Mouse (Mus musculus) limb, embryonic 13.5 days (tissue): ENCODE data around the gene Xdh. TPM values are rescaled to one million over a fixed set of nuclear protein-coding genes. Genes with fewer than 3 reads are reported as not detected.

Experiments used
- ATAC-seq: fragments of 200-750 bp; cut with Nextera tagmentation; 2 replicates; pipeline ENCODE4 v1.8.0; 2017; ENCODE audit warnings: low read depth, moderate number of reproducible peaks, moderate TSS enrichment; ENCODE audit not compliant: low FRiP score
- H3K27ac ChIP-seq: fragments of 300-500 bp; sonication (generic); 2 replicates; pipeline ENCODE4 v1.5.1; 2015; ENCODE audit warnings: inconsistent platforms, mild to moderate bottlenecking, moderate library complexity
- H3K27me3 ChIP-seq: fragments of 300-500 bp; sonication (generic); 2 replicates; pipeline ENCODE4 v1.6.1; 2015; ENCODE audit warnings: mild to moderate bottlenecking, inconsistent platforms
- H3K36me3 ChIP-seq: fragments of 300-500 bp; sonication (generic); 2 replicates; pipeline ENCODE4 v1.6.1; 2015; ENCODE audit warnings: inconsistent platforms, mild to moderate bottlenecking, moderate library complexity
- H3K4me1 ChIP-seq: fragments of 300-500 bp; sonication (generic); 2 replicates; pipeline ENCODE4 v1.6.1; 2015; ENCODE audit warnings: inconsistent platforms
- H3K4me2 ChIP-seq: fragments of 300-500 bp; sonication (generic); replicated peaks from 2 replicates; pipeline ENCODE4 v1.6.1; 2015; ENCODE audit warnings: inconsistent platforms, mild to moderate bottlenecking, moderate library complexity
- H3K4me3 ChIP-seq: fragments of 300-500 bp; sonication (generic); 2 replicates; pipeline ENCODE4 v1.5.1; 2015; ENCODE audit warnings: moderate library complexity, mild to moderate bottlenecking, inconsistent platforms
- H3K9ac ChIP-seq: fragments of 300-500 bp; sonication (generic); 2 replicates; pipeline ENCODE4 v1.6.1; 2015; ENCODE audit warnings: mild to moderate bottlenecking, inconsistent platforms
- H3K9me3 ChIP-seq: fragments of 300-500 bp; sonication (generic); 2 replicates; pipeline ENCODE4 v1.6.1; 2016; ENCODE audit warnings: inconsistent platforms
- WGBS: fragments of 180-500 bp; shearing (Covaris S2); methylation state at CpG from one replicate; pipeline ENCODE4 v1.1.7; 2015; 5-methylcytosine and 5-hydroxymethylcytosine counted together
- polyA plus RNA-seq: library from polyadenylated mRNA; unstranded; fragments of >200 nt; fragmentation: Nextera tagmentation; extraction: Ambion mirVana; gene quantifications from 2 replicates; pipeline ENCODE4 v1.2.1, GENCODE M21; 2015

Xdh gene
- polyA plus RNA-seq, 1 experiment from 2014 or later, result 0.62 TPM

DNA sequence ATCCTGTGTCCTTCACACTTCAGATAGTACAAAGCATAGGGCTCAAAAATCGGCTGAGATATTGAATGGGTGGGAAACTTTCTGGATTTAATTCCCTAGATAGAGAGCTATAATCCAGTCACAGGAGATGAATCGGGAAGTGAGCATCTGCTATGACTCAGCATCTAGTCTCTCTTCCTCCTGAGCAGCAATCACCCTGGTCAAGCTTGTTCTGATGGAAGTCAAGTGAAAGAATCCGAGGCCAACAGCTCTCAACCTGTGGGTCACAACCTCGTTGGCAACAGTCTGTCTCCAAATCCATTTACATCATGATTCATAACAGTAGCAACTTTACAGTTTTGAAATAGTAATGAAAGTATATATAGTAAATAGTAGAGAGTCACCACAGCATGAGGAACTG lies 14.8 kb downstream of the Xdh start:
- Histone ChIP-seq H3K9ac (no peak overlapping the region), H3K9me3 (no peaks in the 10 kb centered on the region), H3K27me3 (no peaks in the 10 kb centered on the region), H3K4me1 (no peaks in the 10 kb centered on the region), H3K4me3 (no peak overlapping the region), H3K27ac (no peak overlapping the region), H3K36me3 (no peaks in the 10 kb centered on the region), H3K4me2 (no peak overlapping the region)
- ATAC-seq, result no peak
- 83% methylated on average over 4 of the region's 4 CpGs for WGBS

DNA sequence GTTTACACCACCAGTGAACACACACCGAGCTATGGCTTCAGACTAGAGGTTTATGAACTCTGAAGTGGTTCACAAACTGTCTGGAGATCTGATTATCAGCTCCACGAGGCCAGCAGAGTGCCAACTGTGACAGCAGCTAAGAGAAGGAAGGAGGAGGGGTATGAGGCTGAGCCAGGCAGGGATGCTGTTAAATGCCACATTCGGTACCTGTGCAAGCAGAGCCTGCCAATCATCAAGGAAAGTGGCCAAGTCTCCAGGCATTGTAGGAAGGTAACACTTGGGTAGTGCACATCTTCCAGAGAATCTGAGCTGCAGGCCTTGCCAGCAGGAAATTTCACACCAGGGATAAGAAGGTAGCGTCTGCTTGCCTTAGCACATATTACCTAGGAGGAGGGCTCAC lies 15.7 kb downstream of the Xdh start:
- 76% methylated on average over 4 of the region's 4 CpGs for WGBS
- Histone ChIP-seq H3K9ac (no peak overlapping the region), H3K27me3 (no peaks in the 10 kb centered on the region), H3K4me3 (no peak overlapping the region), H3K4me1 (no peaks in the 10 kb centered on the region), H3K27ac (no peak overlapping the region), H3K36me3 (no peaks in the 10 kb centered on the region), H3K4me2 (no peak overlapping the region), H3K9me3 (no peaks in the 10 kb centered on the region)
- ATAC-seq, result no peak

DNA sequence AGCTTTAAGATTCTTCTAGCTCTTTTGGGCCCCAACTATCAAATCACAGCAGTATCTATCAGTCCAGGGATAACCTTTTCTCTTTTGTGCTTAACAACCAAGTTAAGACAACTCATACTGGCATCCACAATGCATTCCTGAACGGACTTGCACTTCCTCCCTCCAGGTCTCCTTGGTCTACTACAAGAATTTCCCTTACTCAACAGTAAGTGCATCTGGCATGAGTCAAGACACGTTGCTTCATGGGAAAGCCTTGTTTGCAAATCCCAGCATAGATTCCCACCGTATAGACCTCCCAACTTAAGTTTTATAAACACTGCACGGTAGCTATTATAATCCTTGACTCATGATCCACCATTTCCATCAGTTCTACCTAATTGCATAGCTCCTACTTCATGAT lies 16.4 kb downstream of the Xdh start:
- Histone ChIP-seq H3K36me3 (no peaks in the 10 kb centered on the region), H3K9me3 (no peaks in the 10 kb centered on the region), H3K27me3 (no peaks in the 10 kb centered on the region), H3K4me2 (no peak overlapping the region), H3K4me1 (no peaks in the 10 kb centered on the region), H3K4me3 (no peak overlapping the region), H3K27ac (no peak overlapping the region), H3K9ac (no peak overlapping the region)
- no peak for ATAC-seq
- WGBS, result 74% methylated on average over 4 of the region's 4 CpGs

DNA sequence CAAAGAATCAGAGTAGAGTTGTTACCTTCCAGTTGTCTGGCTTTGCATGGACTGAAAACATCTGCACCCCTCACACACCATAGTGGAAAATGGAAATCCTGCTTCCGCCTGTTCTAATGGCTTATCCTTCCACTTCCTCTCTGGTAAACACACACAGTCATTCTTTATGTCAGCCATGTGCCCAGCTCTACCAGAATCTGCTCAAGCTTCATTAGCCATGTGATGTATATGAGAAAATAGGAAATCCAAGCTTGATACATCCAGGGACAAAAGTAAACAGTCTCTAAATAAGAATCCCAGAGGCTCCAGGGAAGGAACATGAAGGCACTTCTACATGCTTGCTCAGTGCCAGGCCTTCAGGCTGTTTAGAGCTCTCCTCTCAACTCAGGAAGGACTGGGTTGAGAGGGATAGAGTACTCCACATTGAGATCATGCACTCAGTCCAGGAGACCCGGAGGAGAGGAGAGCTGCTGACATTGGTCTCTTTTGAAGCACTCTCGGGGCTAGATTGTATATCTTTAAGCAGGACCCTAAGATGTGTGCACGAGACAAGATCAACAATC lies 17.4 kb downstream of the Xdh start:
- WGBS, result 78% methylated on average over 4 of the region's 4 CpGs
- Histone ChIP-seq H3K9ac (no peak overlapping the region), H3K4me1 (no peaks in the 10 kb centered on the region), H3K9me3 (no peaks in the 10 kb centered on the region), H3K4me3 (no peak overlapping the region), H3K4me2 (no peak overlapping the region), H3K36me3 (no peaks in the 10 kb centered on the region), H3K27ac (no peak overlapping the region), H3K27me3 (no peaks in the 10 kb centered on the region)
- ATAC-seq, result no peak

DNA sequence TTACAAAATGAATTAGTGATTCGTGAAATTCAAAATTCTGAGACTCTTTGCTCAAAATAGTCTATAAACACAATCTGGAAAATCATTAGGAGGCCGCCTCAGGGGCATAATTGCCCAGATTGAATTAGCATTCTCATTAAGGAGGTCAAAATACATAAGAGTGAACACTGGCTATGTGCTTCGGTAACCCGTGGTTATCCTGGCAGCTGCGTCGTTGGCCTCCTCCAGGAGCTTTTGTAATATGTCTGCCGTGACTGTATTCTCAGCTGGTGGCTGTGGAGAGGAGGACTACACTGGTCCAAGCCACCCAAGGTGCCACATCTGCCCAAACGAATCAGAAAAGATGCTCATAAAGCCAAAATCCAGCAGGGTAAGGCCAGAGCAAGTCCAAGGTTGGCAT lies 30.5 kb downstream of the Xdh start:
- Histone ChIP-seq H3K4me1 (peaks cover 7% of the 10 kb centered on the region), H3K9ac (no peak overlapping the region), H3K27me3 (no peaks in the 10 kb centered on the region), H3K36me3 (no peaks in the 10 kb centered on the region), H3K27ac (no peak overlapping the region), H3K4me3 (no peak overlapping the region), H3K9me3 (no peaks in the 10 kb centered on the region), H3K4me2 (no peak overlapping the region)
- 66% methylated on average over 8 of the region's 8 CpGs for WGBS
- ATAC-seq, result no peak

DNA sequence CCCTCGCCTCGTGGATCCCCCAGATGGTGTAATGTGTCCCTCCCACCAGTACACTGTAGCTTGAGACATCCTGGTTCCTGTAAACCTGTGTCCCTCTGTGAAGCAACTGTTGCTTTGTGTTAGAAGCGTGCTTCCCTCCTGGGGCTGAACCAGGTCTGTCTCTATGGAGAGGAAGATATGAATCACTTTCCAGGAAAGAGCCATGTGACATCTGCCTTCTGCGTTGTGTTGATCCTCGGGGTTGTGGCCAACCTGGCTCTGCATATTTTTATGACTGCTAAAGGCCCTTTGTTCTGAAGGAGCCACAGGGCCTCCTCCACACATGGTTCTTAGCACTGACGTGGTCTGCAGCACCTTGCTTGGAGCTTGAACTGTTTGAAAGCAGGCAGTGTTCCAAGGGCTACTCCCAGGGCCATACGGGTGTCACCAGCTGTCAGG lies 31.0 kb downstream of the Xdh start:
- Histone ChIP-seq H3K4me2 (no peak overlapping the region), H3K27me3 (no peaks in the 10 kb centered on the region), H3K9me3 (no peaks in the 10 kb centered on the region), H3K36me3 (no peaks in the 10 kb centered on the region), H3K4me1 (peaks cover 7% of the 10 kb centered on the region), H3K4me3 (no peak overlapping the region), H3K9ac (no peak overlapping the region), H3K27ac (no peak overlapping the region)
- 50% methylated on average over 7 of the region's 7 CpGs for WGBS
- 0 out of 2 replicates have a peak, but pooled peaks have one; percentile 28 for ATAC-seq

DNA sequence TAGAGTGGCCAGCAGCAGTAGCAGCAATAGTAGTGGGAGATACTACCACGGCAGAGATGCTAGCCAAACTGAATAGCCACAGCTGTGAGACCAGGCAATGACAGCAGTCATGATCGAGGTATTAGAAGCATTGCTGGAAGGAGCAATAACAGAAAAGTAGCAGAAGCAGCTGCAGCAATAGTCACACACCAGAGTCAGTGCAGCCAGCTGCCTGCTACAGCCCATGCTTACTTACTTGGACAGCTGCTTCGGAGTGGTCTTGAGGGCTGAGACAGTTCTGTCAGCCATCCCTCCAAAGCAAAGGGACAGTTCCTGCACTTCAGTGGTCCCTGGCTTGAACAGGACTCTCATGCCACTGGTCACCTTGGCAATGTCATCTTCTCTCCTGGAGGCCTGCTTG lies 31.9 kb downstream of the Xdh start:
- Histone ChIP-seq H3K36me3 (no peaks in the 10 kb centered on the region), H3K27ac (no peak overlapping the region), H3K4me3 (no peak overlapping the region), H3K4me1 (peaks cover 7% of the 10 kb centered on the region), H3K27me3 (0 out of 2 replicates have a peak, but pooled peaks cover 4% of the 10 kb centered on the region), H3K9ac (no peak overlapping the region), H3K9me3 (no peaks in the 10 kb centered on the region), H3K4me2 (no peak overlapping the region)
- WGBS, result 77% methylated on average over 3 of the region's 3 CpGs
- peak; percentile 64 for ATAC-seq

DNA sequence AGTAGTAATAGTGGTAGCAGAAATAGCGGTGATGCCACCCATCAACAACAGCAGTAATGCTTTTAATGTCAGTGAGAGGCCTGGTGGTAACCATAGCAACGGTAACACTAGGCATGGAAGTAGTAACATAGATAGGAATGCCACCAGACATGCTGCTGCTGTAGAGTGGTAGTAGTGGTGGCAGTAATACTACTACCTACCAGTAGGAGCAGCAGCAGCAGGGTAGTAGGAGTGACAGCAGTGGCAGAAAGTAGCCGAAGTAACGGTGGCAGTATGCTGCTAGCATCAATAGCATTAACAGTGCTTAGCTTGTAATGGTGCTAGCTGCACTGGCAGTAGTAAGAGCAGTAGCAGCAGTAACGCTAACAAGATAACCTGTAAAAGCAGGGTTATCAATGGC lies 32.3 kb downstream of the Xdh start:
- Histone ChIP-seq H3K36me3 (no peaks in the 10 kb centered on the region), H3K27ac (no peak overlapping the region), H3K4me2 (no peak overlapping the region), H3K4me3 (no peak overlapping the region), H3K9me3 (no peaks in the 10 kb centered on the region), H3K9ac (no peak overlapping the region), H3K4me1 (peaks cover 8% of the 10 kb centered on the region), H3K27me3 (0 out of 2 replicates have a peak, but pooled peaks cover 4% of the 10 kb centered on the region)
- ATAC-seq, result no peak
- 81% methylated on average over 5 of the region's 5 CpGs for WGBS

DNA sequence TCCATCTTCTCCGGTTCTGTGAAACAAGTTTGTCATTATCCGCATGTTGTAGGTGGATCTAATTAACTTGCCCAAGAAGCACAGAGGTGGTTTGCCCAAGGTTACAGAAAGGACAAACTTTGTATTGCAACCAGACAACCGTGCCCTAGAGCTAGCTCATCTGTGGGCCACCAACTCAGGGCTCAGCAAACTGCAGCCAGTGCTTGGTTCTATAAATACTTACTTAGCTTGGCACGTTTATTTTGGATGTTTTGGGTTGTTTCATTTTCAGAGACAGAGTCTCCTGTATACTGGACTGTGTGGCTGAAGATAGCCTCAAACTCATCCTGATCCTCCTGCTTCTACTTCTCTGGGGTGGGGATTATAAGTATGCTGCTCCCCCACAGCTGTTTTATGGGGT lies 35.3 kb downstream of the Xdh start:
- H3K4me1 ChIP-seq, result peaks cover 23% of the 10 kb centered on the region
- no peak overlapping the region for H3K27ac ChIP-seq
- 51% methylated on average over 4 of the region's 4 CpGs for WGBS
- no peak overlapping the region for H3K4me2 ChIP-seq
- H3K27me3 ChIP-seq, result 0 out of 2 replicates have a peak, but pooled peaks cover 4% of the 10 kb centered on the region
- no peak overlapping the region for H3K4me3 ChIP-seq
- H3K36me3 ChIP-seq, result no peaks in the 10 kb centered on the region
- H3K9me3 ChIP-seq, result no peaks in the 10 kb centered on the region
- H3K9ac ChIP-seq, result no peak overlapping the region
- ATAC-seq, result no peak

DNA sequence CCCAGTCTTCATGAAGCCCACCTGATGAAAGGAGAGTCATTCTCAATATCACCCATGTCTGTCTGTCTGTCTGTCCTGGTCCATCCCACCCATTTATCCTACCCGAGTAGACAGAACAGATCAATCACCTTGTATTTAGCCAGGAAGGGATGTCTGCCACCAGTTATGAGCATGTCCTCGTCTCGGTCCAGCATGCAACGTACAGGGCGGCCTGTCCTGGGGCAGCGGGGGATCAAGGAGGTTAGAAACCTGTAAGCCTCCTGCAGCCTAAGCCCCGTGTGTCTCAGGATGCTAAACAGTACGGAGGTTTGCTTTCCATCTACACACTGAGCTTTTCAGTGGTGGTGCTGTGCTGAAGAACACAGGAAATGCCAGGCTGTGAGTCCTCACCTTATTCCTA lies 43.9 kb downstream of the Xdh start:
- H3K27me3 ChIP-seq, result no peaks in the 10 kb centered on the region
- no peaks in the 10 kb centered on the region for H3K9me3 ChIP-seq
- H3K4me3 ChIP-seq, result no peak overlapping the region
- no peak for ATAC-seq
- no peaks in the 10 kb centered on the region for H3K36me3 ChIP-seq
- no peak overlapping the region for H3K27ac ChIP-seq
- H3K4me2 ChIP-seq, result no peak overlapping the region
- H3K9ac ChIP-seq, result no peak overlapping the region
- 81% methylated on average over 8 of the region's 8 CpGs for WGBS
- peaks cover 13% of the 10 kb centered on the region for H3K4me1 ChIP-seq

DNA sequence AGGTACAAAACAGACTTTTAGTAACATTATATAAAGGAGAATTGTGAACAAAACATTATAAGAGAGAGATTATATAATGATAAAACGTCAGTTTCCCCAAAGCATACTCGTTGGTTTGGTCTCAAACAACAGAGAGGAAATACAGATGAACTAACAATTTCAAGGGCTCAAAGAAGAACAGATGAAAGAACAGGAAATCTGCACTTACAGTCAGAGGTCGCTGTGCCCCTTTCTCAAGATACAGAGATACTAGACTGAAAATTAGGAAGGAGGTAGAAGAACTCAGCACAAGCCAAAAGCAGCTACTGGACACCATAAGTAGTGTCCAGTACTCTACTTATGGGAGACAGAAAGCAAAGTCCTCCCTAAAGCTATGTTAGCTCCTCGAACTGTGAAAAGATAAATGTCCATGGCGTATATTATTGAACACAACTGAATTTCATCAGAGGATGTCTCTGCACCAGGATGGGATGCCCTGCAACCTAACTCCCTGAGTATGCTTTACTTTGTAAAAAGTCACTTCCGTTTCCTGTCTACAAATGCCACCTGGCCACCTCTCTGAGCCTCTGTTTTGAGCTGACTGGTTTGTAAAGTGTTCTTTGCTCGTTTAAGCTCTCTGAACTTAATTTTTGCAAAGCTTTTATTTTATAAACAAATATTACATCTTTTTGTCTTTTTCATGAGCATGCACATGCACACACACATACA lies 44.8 kb downstream of the Xdh start:
- H3K9me3 ChIP-seq, result no peaks in the 10 kb centered on the region
- H3K4me3 ChIP-seq, result no peak overlapping the region
- no peaks in the 10 kb centered on the region for H3K27me3 ChIP-seq
- peaks cover 15% of the 10 kb centered on the region; the same call in 1 of the 2 replicates for H3K4me1 ChIP-seq
- H3K36me3 ChIP-seq, result no peaks in the 10 kb centered on the region
- ATAC-seq, result no peak
- no peak overlapping the region for H3K4me2 ChIP-seq
- no peak overlapping the region for H3K9ac ChIP-seq
- H3K27ac ChIP-seq, result no peak overlapping the region
- WGBS, result 80% methylated on average over 7 of the region's 7 CpGs

DNA sequence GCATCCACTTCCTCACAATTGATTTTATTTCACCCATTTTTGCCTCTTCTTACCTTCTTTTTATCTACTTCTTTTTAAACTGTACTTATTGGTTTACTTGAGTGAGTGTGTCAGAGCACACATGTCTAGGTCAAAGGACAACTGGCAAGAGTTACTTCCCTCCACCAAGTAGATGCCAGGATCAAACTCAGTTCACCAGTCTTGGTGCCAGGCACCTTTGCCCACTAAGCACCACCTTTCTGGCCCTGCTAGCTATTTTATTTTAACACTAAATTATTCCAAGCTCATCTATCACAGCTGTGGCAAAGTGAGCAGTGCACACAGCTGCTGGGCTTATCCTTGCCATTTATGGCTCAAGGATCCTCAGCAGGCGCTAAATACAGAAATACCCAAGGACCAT lies 46.9 kb downstream of the Xdh start:
- no peak for ATAC-seq
- no peak overlapping the region for H3K27ac ChIP-seq
- no peaks in the 10 kb centered on the region for H3K36me3 ChIP-seq
- no peak overlapping the region for H3K9ac ChIP-seq
- peaks cover 15% of the 10 kb centered on the region; the same call in 1 of the 2 replicates for H3K4me1 ChIP-seq
- H3K4me3 ChIP-seq, result no peak overlapping the region
- WGBS, result 90% methylated on average over 1 of the region's 1 CpGs
- no peak overlapping the region for H3K4me2 ChIP-seq
- no peaks in the 10 kb centered on the region for H3K9me3 ChIP-seq
- H3K27me3 ChIP-seq, result no peaks in the 10 kb centered on the region

DNA sequence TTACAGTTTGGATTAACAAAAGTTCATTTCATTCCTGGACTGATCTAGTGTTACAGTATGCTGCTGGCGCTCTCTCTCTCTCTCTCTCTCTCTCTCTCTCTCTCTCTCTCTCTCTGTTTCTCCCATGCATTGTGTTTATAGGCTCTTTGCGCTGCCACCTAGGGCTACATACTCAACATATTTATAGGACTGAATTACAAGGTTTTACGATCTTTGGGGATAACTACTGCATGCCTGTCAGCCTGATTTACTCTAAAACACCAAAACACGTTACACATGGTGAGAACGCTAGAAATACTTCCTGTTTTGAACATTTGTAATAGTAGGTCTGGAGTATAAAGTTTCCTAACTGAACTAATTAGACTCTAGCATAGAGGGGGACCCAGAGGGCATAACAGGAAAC lies 47.8 kb downstream of the Xdh start:
- ATAC-seq, result peak; percentile 81
- 8% methylated on average over 5 of the region's 5 CpGs for WGBS
- Histone ChIP-seq H3K27ac (no peak overlapping the region), H3K9ac (no peak overlapping the region), H3K36me3 (no peaks in the 10 kb centered on the region), H3K4me1 (peaks cover 15% of the 10 kb centered on the region; the same call in 1 of the 2 replicates), H3K4me3 (no peak overlapping the region), H3K9me3 (no peaks in the 10 kb centered on the region), H3K4me2 (no peak overlapping the region; the same call in 1 of the 2 replicates), H3K27me3 (no peaks in the 10 kb centered on the region)
